Mouse (Mus musculus) lung, embryonic 15.5 days (tissue): ENCODE results near the gene Samhd1. TPM values are rescaled to one million over a fixed set of nuclear protein-coding genes. Genes with fewer than 3 reads are reported as not detected.

Experiments
- ATAC-seq: fragments of 200-750 bp; cut with Nextera tagmentation; 2 replicates; pipeline ENCODE4 v1.8.0; 2017; ENCODE audit warnings: moderate number of reproducible peaks, borderline replicate concordance; ENCODE audit not compliant: low FRiP score, low TSS enrichment; ENCODE audit errors: extremely low read depth
- H3K27ac ChIP-seq: fragments of 300-500 bp; sonication (generic); 2 replicates; pipeline ENCODE4 v1.5.1; 2015; ENCODE audit warnings: moderate library complexity, mild to moderate bottlenecking, inconsistent platforms
- H3K27me3 ChIP-seq: fragments of 300-500 bp; sonication (generic); 2 replicates; pipeline ENCODE4 v1.6.1; 2015; ENCODE audit warnings: inconsistent platforms
- H3K36me3 ChIP-seq: fragments of 300-500 bp; sonication (generic); 2 replicates; pipeline ENCODE4 v1.6.1; 2015; ENCODE audit warnings: inconsistent platforms
- H3K4me1 ChIP-seq: fragments of 300-500 bp; sonication (generic); 2 replicates; pipeline ENCODE4 v1.6.1; 2015; ENCODE audit warnings: inconsistent platforms
- H3K4me2 ChIP-seq: fragments of 300-500 bp; sonication (generic); 2 replicates; pipeline ENCODE4 v1.6.1; 2015; ENCODE audit warnings: inconsistent platforms, mild to moderate bottlenecking, moderate library complexity
- H3K4me3 ChIP-seq: fragments of 300-500 bp; sonication (generic); 2 replicates; pipeline ENCODE4 v1.5.1; 2015; ENCODE audit warnings: mild to moderate bottlenecking, inconsistent platforms
- H3K9ac ChIP-seq: fragments of 300-500 bp; sonication (generic); 2 replicates; pipeline ENCODE4 v1.6.1; 2015; ENCODE audit warnings: inconsistent platforms
- H3K9me3 ChIP-seq: fragments of 300-500 bp; sonication (generic); 2 replicates; pipeline ENCODE4 v1.6.1; 2016; ENCODE audit warnings: inconsistent platforms
- WGBS: fragments of 180-500 bp; shearing (Covaris S2); methylation state at CpG from one replicate; pipeline ENCODE4 v1.1.7; 2015; 5-methylcytosine and 5-hydroxymethylcytosine counted together
- polyA plus RNA-seq: library from polyadenylated mRNA; unstranded; fragments of >200 nt; fragmentation: Nextera tagmentation; extraction: Ambion mirVana; gene quantifications from 2 replicates; pipeline ENCODE4 v1.2.1, GENCODE M21; 2015

Samhd1 gene
- polyA plus RNA-seq, 1 experiment from 2014 or later = 33.1 TPM

- peak overlapping the region; percentile 61 for H3K4me3 ChIP-seq
- H3K4me2 ChIP-seq = peak overlapping the region; percentile 82
- H3K9ac ChIP-seq = peak overlapping the region; percentile 71
- peaks cover 27% of the 10 kb centered on the region for H3K4me1 ChIP-seq
- no peaks in the 10 kb centered on the region for H3K27me3 ChIP-seq
- under 1% methylated on average over 25 of the region's 25 CpGs for WGBS
- peak overlapping the region; percentile 84 for H3K27ac ChIP-seq
- peak; percentile 50; the same call in 1 of the 2 replicates for ATAC-seq
- H3K36me3 ChIP-seq = no peaks in the 10 kb centered on the region
- H3K9me3 ChIP-seq = no peaks in the 10 kb centered on the region
Observed at GRCm38 (mm10) chr2:157134479-157134931, 560 bp downstream of the Samhd1 start.

- peak overlapping the region; percentile 71 for H3K9ac ChIP-seq
- 13% methylated on average over 11 of the region's 11 CpGs for WGBS
- no peak for ATAC-seq
Observed at GRCm38 (mm10) chr2:157133769-157134478, 1.1 kb downstream of the Samhd1 start.

GRCm38 (mm10) chr2:157132686-157133540 lies 2.2 kb downstream of the Samhd1 start:
- Histone ChIP-seq H3K9me3 (no peaks in the 10 kb centered on the region), H3K9ac (no peak overlapping the region), H3K36me3 (0 out of 2 replicates have a peak, but pooled peaks cover 4% of the 10 kb centered on the region), H3K27me3 (no peaks in the 10 kb centered on the region), H3K4me2 (peak overlapping the region; percentile 82; the same call in 1 of the 2 replicates), H3K27ac (no peak overlapping the region), H3K4me1 (peaks cover 27% of the 10 kb centered on the region), H3K4me3 (no peak overlapping the region)
- no peak for ATAC-seq
- 77% methylated on average over 3 of the region's 3 CpGs for WGBS

More at GRCm38 (mm10) chr2:157133769-157134478, 1.1 kb downstream of the Samhd1 start:
- Histone ChIP-seq H3K27ac (peak overlapping the region; percentile 84), H3K36me3 (0 out of 2 replicates have a peak, but pooled peaks cover 2% of the 10 kb centered on the region), H3K4me2 (peak overlapping the region; percentile 82), H3K4me3 (peak overlapping the region; percentile 61), H3K4me1 (peaks cover 27% of the 10 kb centered on the region), H3K9me3 (no peaks in the 10 kb centered on the region), H3K27me3 (no peaks in the 10 kb centered on the region)

GRCm38 (mm10) chr2:157132086-157132485 lies 3.0 kb downstream of the Samhd1 start:
- no peaks in the 10 kb centered on the region for H3K27me3 ChIP-seq
- H3K9ac ChIP-seq = no peak overlapping the region
- H3K4me1 ChIP-seq = peaks cover 27% of the 10 kb centered on the region
- 0 out of 2 replicates have a peak, but pooled peaks cover 4% of the 10 kb centered on the region for H3K36me3 ChIP-seq
- no peak overlapping the region for H3K4me3 ChIP-seq
- 68% methylated on average over 1 of the region's 1 CpGs for WGBS
- H3K4me2 ChIP-seq = no peak overlapping the region
- no peak overlapping the region for H3K27ac ChIP-seq
- H3K9me3 ChIP-seq = no peaks in the 10 kb centered on the region
- no peak for ATAC-seq

GRCm38 (mm10) chr2:157130813-157131514 lies 4.1 kb downstream of the Samhd1 start:
- Histone ChIP-seq H3K27me3 (no peaks in the 10 kb centered on the region), H3K9me3 (no peaks in the 10 kb centered on the region), H3K9ac (no peak overlapping the region), H3K36me3 (0 out of 2 replicates have a peak, but pooled peaks cover 7% of the 10 kb centered on the region), H3K4me1 (peaks cover 27% of the 10 kb centered on the region), H3K27ac (peak overlapping the region; percentile 34; the same call in 1 of the 2 replicates), H3K4me2 (no peak overlapping the region), H3K4me3 (no peak overlapping the region)
- WGBS = 75% methylated on average over 8 of the region's 8 CpGs
- ATAC-seq = no peak

- Histone ChIP-seq H3K27me3 (no peaks in the 10 kb centered on the region), H3K4me2 (no peak overlapping the region), H3K9me3 (no peaks in the 10 kb centered on the region), H3K4me1 (peaks cover 27% of the 10 kb centered on the region), H3K27ac (no peak overlapping the region), H3K9ac (no peak overlapping the region), H3K36me3 (peaks cover 14% of the 10 kb centered on the region; the same call in 1 of the 2 replicates), H3K4me3 (no peak overlapping the region)
- 68% methylated on average over 11 of the region's 11 CpGs for WGBS
- no peak for ATAC-seq
Observed at GRCm38 (mm10) chr2:157129601-157130164, 5.4 kb downstream of the Samhd1 start.

- H3K9ac ChIP-seq = no peak overlapping the region
- WGBS = 74% methylated on average over 4 of the region's 4 CpGs
- no peaks in the 10 kb centered on the region for H3K27me3 ChIP-seq
- ATAC-seq = no peak
- no peak overlapping the region for H3K4me3 ChIP-seq
- H3K27ac ChIP-seq = no peak overlapping the region
- no peak overlapping the region for H3K4me2 ChIP-seq
- H3K36me3 ChIP-seq = peaks cover 14% of the 10 kb centered on the region; the same call in 1 of the 2 replicates
- peaks cover 26% of the 10 kb centered on the region for H3K4me1 ChIP-seq
- H3K9me3 ChIP-seq = no peaks in the 10 kb centered on the region
Observed at GRCm38 (mm10) chr2:157129096-157129495, 6.0 kb downstream of the Samhd1 start.

- Histone ChIP-seq H3K27me3 (no peaks in the 10 kb centered on the region), H3K9me3 (no peaks in the 10 kb centered on the region), H3K4me3 (no peak overlapping the region), H3K27ac (no peak overlapping the region), H3K4me2 (no peak overlapping the region), H3K9ac (no peak overlapping the region), H3K36me3 (peaks cover 17% of the 10 kb centered on the region; the same call in 1 of the 2 replicates), H3K4me1 (peaks cover 16% of the 10 kb centered on the region)
- WGBS = 49% methylated on average over 4 of the region's 4 CpGs
- ATAC-seq = no peak
Observed at GRCm38 (mm10) chr2:157128072-157128471, 7.0 kb downstream of the Samhd1 start.

- WGBS = 68% methylated on average over 3 of the region's 3 CpGs
- Histone ChIP-seq H3K27me3 (no peaks in the 10 kb centered on the region), H3K4me2 (no peak overlapping the region), H3K9me3 (no peaks in the 10 kb centered on the region), H3K27ac (no peak overlapping the region), H3K36me3 (peaks cover 22% of the 10 kb centered on the region; the same call in 1 of the 2 replicates), H3K9ac (no peak overlapping the region), H3K4me3 (no peak overlapping the region), H3K4me1 (peaks cover 12% of the 10 kb centered on the region; the same call in 1 of the 2 replicates)
- ATAC-seq = no peak
Observed at GRCm38 (mm10) chr2:157127370-157127769, 7.7 kb downstream of the Samhd1 start.

- Histone ChIP-seq H3K27me3 (no peaks in the 10 kb centered on the region), H3K27ac (no peak overlapping the region), H3K4me1 (peaks cover 4% of the 10 kb centered on the region; the same call in 1 of the 2 replicates), H3K4me3 (no peak overlapping the region), H3K36me3 (peaks cover 41% of the 10 kb centered on the region), H3K9me3 (no peaks in the 10 kb centered on the region), H3K9ac (no peak overlapping the region), H3K4me2 (no peak overlapping the region)
- no peak for ATAC-seq
- 73% methylated on average over 3 of the region's 3 CpGs for WGBS
Observed at GRCm38 (mm10) chr2:157125246-157125645, 9.8 kb downstream of the Samhd1 start.

- no peak overlapping the region for H3K4me3 ChIP-seq
- 87% methylated on average over 8 of the region's 8 CpGs for WGBS
- no peaks in the 10 kb centered on the region for H3K9me3 ChIP-seq
- no peak overlapping the region for H3K27ac ChIP-seq
- no peak overlapping the region for H3K4me2 ChIP-seq
- no peaks in the 10 kb centered on the region for H3K27me3 ChIP-seq
- no peak overlapping the region for H3K9ac ChIP-seq
- H3K4me1 ChIP-seq = no peaks in the 10 kb centered on the region
- no peak for ATAC-seq
- peaks cover 46% of the 10 kb centered on the region for H3K36me3 ChIP-seq
Observed at GRCm38 (mm10) chr2:157121766-157122165, 13.3 kb downstream of the Samhd1 start.
